Mouse (Mus musculus) stomach, postnatal 0 days (tissue): ENCODE measurements around the gene Rpl7a. TPM values are rescaled to one million over a fixed set of nuclear protein-coding genes. Genes with fewer than 3 reads are reported as not detected.

Experiments used
- ATAC-seq: fragments of 200-750 bp; cut with Nextera tagmentation; 2 replicates; pipeline ENCODE4 v1.8.0; 2017; ENCODE audit not compliant: low FRiP score, low TSS enrichment
- DNase-seq: peaks from one replicate; pipeline ENCODE4 v3.0.0-alpha.2; 2016; ENCODE audit warnings: low spot score
- H3K27ac ChIP-seq: fragments of 300-500 bp; sonication (generic); replicated peaks from 2 replicates; pipeline ENCODE4 v1.5.1; 2014; ENCODE audit warnings: mild to moderate bottlenecking, control low read depth
- H3K27me3 ChIP-seq: fragments of 300-500 bp; sonication (generic); 2 replicates; pipeline ENCODE4 v1.6.1; 2014; ENCODE audit warnings: low read length; ENCODE audit not compliant: control insufficient read depth, insufficient read depth
- H3K36me3 ChIP-seq: fragments of 300-500 bp; sonication (generic); 2 replicates; pipeline ENCODE4 v1.6.1; 2014; ENCODE audit warnings: low read length, mixed read lengths; ENCODE audit not compliant: control insufficient read depth, insufficient read depth
- H3K4me1 ChIP-seq: fragments of 300-500 bp; sonication (generic); replicated peaks from 2 replicates; pipeline ENCODE4 v1.6.1; 2014; ENCODE audit warnings: antibody characterized with exemption; ENCODE audit not compliant: control insufficient read depth, insufficient read depth
- H3K4me2 ChIP-seq: fragments of 300-500 bp; sonication (generic); replicated peaks from 2 replicates; pipeline ENCODE4 v1.6.1; 2014; ENCODE audit warnings: low read depth, mild to moderate bottlenecking, control low read depth, moderate library complexity
- H3K4me3 ChIP-seq: fragments of 300-500 bp; sonication (generic); 2 replicates; pipeline ENCODE4 v1.5.1; 2014; ENCODE audit warnings: low read depth, low read length, control low read depth
- H3K9ac ChIP-seq: fragments of 300-500 bp; sonication (generic); 2 replicates; pipeline ENCODE4 v1.6.1; 2014; ENCODE audit warnings: mild to moderate bottlenecking, low read length, control low read depth, mixed read lengths
- H3K9me3 ChIP-seq: fragments of 300-500 bp; sonication (generic); 2 replicates; pipeline ENCODE4 v1.6.1; 2016; ENCODE audit warnings: low read length; ENCODE audit not compliant: control insufficient read depth
- CTCF ChIP-seq: IDR thresholded peaks from 2 replicates; pipeline ENCODE4 v1.5.1; 2016; ENCODE audit warnings: antibody characterized with exemption, low read depth, mild to moderate bottlenecking, moderate library complexity
- EP300 ChIP-seq: optimal IDR thresholded peaks from 2 replicates; pipeline ENCODE3; 2016; ENCODE audit warnings: antibody characterized with exemption
- WGBS: fragments of 180-500 bp; shearing (Covaris S2); extraction: QIAGEN DNeasy Blood & Tissue Kit; methylation state at CpG from one replicate; pipeline ENCODE4 v1.1.7; 2014; 5-methylcytosine and 5-hydroxymethylcytosine counted together
- polyA plus RNA-seq: library from polyadenylated mRNA; unstranded; fragments of >200 nt; fragmentation: Nextera tagmentation; extraction: Ambion mirVana; gene quantifications from 2 replicates; pipeline ENCODE4 v1.2.1, GENCODE M21; 2015

Rpl7a gene
- polyA plus RNA-seq, 1 experiment from 2014 or later = 505 TPM

DNA sequence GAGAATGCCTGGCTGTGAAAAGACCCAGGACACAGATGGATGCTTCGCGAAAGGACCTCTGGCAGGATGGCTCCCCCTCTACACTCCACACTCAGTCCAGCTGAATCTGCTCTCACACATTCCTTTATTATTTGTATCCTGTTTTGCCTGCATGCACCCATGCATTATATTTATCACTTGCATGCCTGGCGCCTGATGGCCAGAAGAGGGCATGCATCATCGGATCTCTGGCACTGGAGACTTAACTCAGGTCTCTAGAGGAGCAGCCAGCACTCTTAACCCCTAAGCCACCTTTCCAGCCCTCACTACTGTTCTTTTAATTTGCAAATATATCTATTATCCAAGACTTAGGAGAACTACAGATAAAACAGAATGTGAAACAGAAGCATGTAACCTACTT is 50.2 kb downstream of the Rpl7a start:
- Histone ChIP-seq H3K9me3 (no peaks in the 10 kb centered on the region), H3K36me3 (peaks cover 22% of the 10 kb centered on the region), H3K4me1 (no peaks in the 10 kb centered on the region), H3K4me2 (no peak overlapping the region), H3K9ac (no peak overlapping the region), H3K4me3 (no peak overlapping the region), H3K27ac (no peak overlapping the region), H3K27me3 (no peaks in the 10 kb centered on the region)
- no peak for ATAC-seq
- DNase-seq = no peak
- 67% methylated on average over 4 of the region's 4 CpGs for WGBS
- TF ChIP-seq CTCF (peak; percentile 67), EP300 (no peak)

Other genes starting within 250 kb of the Rpl7a start
- gene Lcn4, start 239.5 kb upstream of the Rpl7a start, polyA plus RNA-seq = not detected in 2 replicates
- 0.39 TPM in 2 replicates for gene Abo, start 45.8 kb upstream of the Rpl7a start, polyA plus RNA-seq
- gene Surf6, start 7.9 kb upstream of the Rpl7a start, polyA plus RNA-seq = 12.5 and 12.8 TPM in 2 replicates
- gene Med22, start 87 bp upstream of the Rpl7a start, polyA plus RNA-seq = 22.5 and 23.9 TPM in 2 replicates
- 26.2 and 26.5 TPM in 2 replicates for gene Surf2, start 5.6 kb downstream of the Rpl7a start, polyA plus RNA-seq
- 64.7 and 68.2 TPM in 2 replicates for gene Surf1, start 5.8 kb downstream of the Rpl7a start, polyA plus RNA-seq
- 175 and 183 TPM in 2 replicates for gene Surf4, start 23.2 kb downstream of the Rpl7a start, polyA plus RNA-seq
- gene Stkld1, start 23.3 kb downstream of the Rpl7a start, polyA plus RNA-seq = 0.08 TPM in 1 of 2 replicates, not detected in the other
- gene Rexo4, start 53.6 kb downstream of the Rpl7a start, polyA plus RNA-seq = 21.7 and 23.0 TPM in 2 replicates
- gene Adamts13, start 62.7 kb downstream of the Rpl7a start, polyA plus RNA-seq = 0.05 and 0.10 TPM in 2 replicates
- gene Cacfd1, start 99.2 kb downstream of the Rpl7a start, polyA plus RNA-seq = 35.1 and 37.7 TPM in 2 replicates
- gene Slc2a6, start 117.2 kb downstream of the Rpl7a start, polyA plus RNA-seq = 2.0 and 2.7 TPM in 2 replicates
- 0.55 and 1.1 TPM in 2 replicates for gene Mymk, start 161.4 kb downstream of the Rpl7a start, polyA plus RNA-seq
- gene Adamtsl2, start 168.6 kb downstream of the Rpl7a start, polyA plus RNA-seq = 1.4 and 3.4 TPM in 2 replicates
- 0.07 and 0.13 TPM in 2 replicates for gene Fam163b, start 231.7 kb downstream of the Rpl7a start, polyA plus RNA-seq